Mouse (Mus musculus) intestine, embryonic 16.5 days (tissue): Measurements from ENCODE around the gene Fuz. TPM values are rescaled to one million over a fixed set of nuclear protein-coding genes. Genes with fewer than 3 reads are reported as not detected.
A peak's percentile ranks its signal among the peaks of the same experiment; 100 is the strongest.

Source experiments
- ATAC-seq: fragments of 200-750 bp; cut with Nextera tagmentation; 2 replicates; pipeline ENCODE4 v1.8.0; 2017; ENCODE audit warnings: moderate TSS enrichment, moderate library complexity
- H3K27ac ChIP-seq: fragments of 300-500 bp; sonication (generic); 2 replicates; pipeline ENCODE4 v1.5.1; 2014; ENCODE audit warnings: mild to moderate bottlenecking, low read length
- H3K27me3 ChIP-seq: fragments of 300-500 bp; sonication (generic); replicated peaks from 2 replicates; pipeline ENCODE4 v1.6.1; 2014; ENCODE audit warnings: low read length, control low read depth, mixed read lengths; ENCODE audit not compliant: control insufficient read depth, insufficient read depth
- H3K36me3 ChIP-seq: fragments of 300-500 bp; sonication (generic); 2 replicates; pipeline ENCODE4 v1.6.1; 2014; ENCODE audit warnings: low read length, control low read depth; ENCODE audit not compliant: control insufficient read depth, insufficient read depth
- H3K4me1 ChIP-seq: fragments of 300-500 bp; sonication (generic); 2 replicates; pipeline ENCODE4 v1.6.1; 2014; ENCODE audit warnings: low read length, control low read depth, mixed read lengths; ENCODE audit not compliant: control insufficient read depth, insufficient read depth
- H3K4me2 ChIP-seq: fragments of 300-500 bp; sonication (generic); 2 replicates; pipeline ENCODE4 v1.6.1; 2014; ENCODE audit warnings: low read depth, low read length, control low read depth
- H3K4me3 ChIP-seq: fragments of 300-500 bp; sonication (generic); 2 replicates; pipeline ENCODE4 v1.5.1; 2014; ENCODE audit warnings: mild to moderate bottlenecking, low read length
- H3K9ac ChIP-seq: fragments of 300-500 bp; sonication (generic); 2 replicates; pipeline ENCODE4 v1.6.1; 2014; ENCODE audit warnings: low read depth, low read length
- H3K9me3 ChIP-seq: fragments of 300-500 bp; sonication (generic); 2 replicates; pipeline ENCODE4 v1.6.1; 2016; ENCODE audit warnings: low read length, control low read depth; ENCODE audit not compliant: control insufficient read depth
- WGBS: fragments of 180-500 bp; shearing (Covaris S2); extraction: QIAGEN DNeasy Blood & Tissue Kit; methylation state at CpG from one replicate; pipeline ENCODE4 v1.1.7; 2014; 5-methylcytosine and 5-hydroxymethylcytosine counted together
- polyA plus RNA-seq: library from polyadenylated mRNA; unstranded; fragments of >200 nt; fragmentation: Nextera tagmentation; extraction: Ambion mirVana; gene quantifications from 2 replicates; pipeline ENCODE4 v1.2.1, GENCODE M21; 2015

Fuz gene
- polyA plus RNA-seq, 1 experiment from 2014 or later: 18.2 TPM

DNA sequence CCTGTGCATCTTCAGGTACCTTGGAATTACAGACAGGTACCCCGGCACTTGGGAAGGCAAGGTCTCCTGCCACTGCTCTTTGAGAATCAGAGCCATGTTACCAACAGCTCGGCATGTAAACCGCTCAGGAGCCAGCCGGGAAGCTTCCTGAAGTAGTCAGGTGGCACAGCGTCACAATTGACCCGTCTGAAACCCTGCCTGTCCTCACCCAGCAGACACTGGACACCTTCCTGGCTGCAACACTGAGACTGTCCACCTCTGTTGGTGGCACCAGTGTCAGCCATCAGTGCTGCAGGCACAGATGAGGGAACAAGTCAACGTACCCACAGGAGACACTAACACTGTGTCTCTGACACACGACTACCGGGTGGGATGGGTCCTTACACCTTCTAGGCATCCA lies 19.4 kb downstream of the Fuz start:
- ATAC-seq: no peak
- 91% methylated on average over 9 of the region's 9 CpGs for WGBS
- H3K36me3 ChIP-seq: peaks cover 6% of the 10 kb centered on the region; the same call in 1 of the 2 replicates
- peaks cover 7% of the 10 kb centered on the region; the same call in 1 of the 2 replicates for H3K4me1 ChIP-seq
- no peaks in the 10 kb centered on the region for H3K9me3 ChIP-seq
- H3K27ac ChIP-seq: no peak overlapping the region
- H3K4me3 ChIP-seq: no peak overlapping the region
- no peaks in the 10 kb centered on the region for H3K27me3 ChIP-seq
- no peak overlapping the region for H3K9ac ChIP-seq
- H3K4me2 ChIP-seq: no peak overlapping the region

DNA sequence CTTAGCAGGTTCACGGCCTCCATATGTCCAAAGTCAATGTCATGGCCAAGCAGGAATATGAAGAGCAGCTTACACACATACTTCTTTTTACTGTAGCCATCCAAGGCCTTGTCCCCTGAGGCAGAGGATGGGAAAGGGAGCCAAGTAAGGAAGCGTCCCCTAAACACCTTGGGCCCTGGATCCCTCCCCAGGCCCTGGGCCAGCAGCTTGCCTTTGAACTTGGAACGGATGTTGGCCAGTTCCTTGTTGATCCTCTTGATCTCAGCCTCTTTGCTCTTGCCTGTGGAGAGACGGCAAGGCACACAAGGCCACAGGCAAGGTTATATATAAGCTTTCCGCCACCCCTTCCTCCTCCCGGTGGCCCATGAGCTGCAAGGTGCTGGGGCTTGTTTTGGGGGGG lies 20.3 kb downstream of the Fuz start:
- Histone ChIP-seq H3K9me3 (no peaks in the 10 kb centered on the region), H3K27ac (no peak overlapping the region), H3K4me1 (peaks cover 7% of the 10 kb centered on the region; the same call in 1 of the 2 replicates), H3K27me3 (no peaks in the 10 kb centered on the region), H3K36me3 (peaks cover 6% of the 10 kb centered on the region; the same call in 1 of the 2 replicates), H3K4me2 (no peak overlapping the region), H3K9ac (no peak overlapping the region), H3K4me3 (no peak overlapping the region)
- no peak for ATAC-seq
- 90% methylated on average over 6 of the region's 6 CpGs for WGBS

DNA sequence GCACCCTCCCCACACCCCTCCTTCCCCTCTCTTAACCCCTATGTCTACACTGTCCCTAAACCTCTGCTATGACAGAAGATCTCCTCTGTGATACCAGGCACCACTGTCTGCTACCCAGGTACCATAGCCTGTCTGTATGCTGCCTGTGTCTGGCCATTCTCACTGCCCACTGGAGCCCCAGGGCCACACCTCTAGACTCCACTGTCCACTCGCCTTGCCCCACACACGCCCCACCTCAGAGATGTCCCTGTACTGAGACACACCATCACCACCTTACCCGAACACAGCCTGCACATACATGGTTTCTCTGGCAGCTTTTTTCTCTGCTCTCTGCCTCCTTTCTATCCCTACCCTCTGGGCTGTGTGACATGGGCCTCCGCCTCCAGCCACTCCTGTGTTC lies 21.0 kb downstream of the Fuz start:
- ATAC-seq: peak; percentile 38; the same call in 1 of the 2 replicates
- Histone ChIP-seq H3K4me2 (no peak overlapping the region), H3K4me3 (no peak overlapping the region), H3K27ac (no peak overlapping the region), H3K9me3 (no peaks in the 10 kb centered on the region), H3K36me3 (peaks cover 6% of the 10 kb centered on the region; the same call in 1 of the 2 replicates), H3K9ac (no peak overlapping the region), H3K27me3 (no peaks in the 10 kb centered on the region), H3K4me1 (peaks cover 7% of the 10 kb centered on the region; the same call in 1 of the 2 replicates)
- WGBS: 89% methylated on average over 4 of the region's 4 CpGs

DNA sequence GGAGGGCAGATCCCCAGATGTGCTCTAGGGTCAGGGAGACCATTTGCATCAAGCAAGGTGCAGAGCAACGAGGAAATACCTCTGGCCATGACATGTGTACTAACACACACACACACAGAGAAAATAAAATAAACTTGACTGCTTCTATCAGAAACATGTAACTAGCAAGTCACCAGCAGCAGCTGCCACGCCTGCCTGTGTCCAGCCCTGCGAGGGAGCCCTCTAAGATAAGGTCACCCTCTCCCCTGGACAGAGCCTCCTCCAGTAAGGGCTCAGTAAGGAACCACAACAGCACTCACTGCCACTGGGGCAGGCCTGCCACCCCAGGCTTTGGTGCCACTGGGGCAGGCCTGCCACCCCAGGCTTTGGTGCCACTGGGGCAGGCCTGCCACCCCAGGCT lies 22.3 kb downstream of the Fuz start:
- H3K27me3 ChIP-seq: no peaks in the 10 kb centered on the region
- H3K36me3 ChIP-seq: peaks cover 6% of the 10 kb centered on the region; the same call in 1 of the 2 replicates
- ATAC-seq: no peak
- 72% methylated on average over 3 of the region's 3 CpGs for WGBS
- H3K4me3 ChIP-seq: no peak overlapping the region
- H3K4me1 ChIP-seq: peaks cover 7% of the 10 kb centered on the region; the same call in 1 of the 2 replicates
- H3K9me3 ChIP-seq: no peaks in the 10 kb centered on the region
- no peak overlapping the region for H3K9ac ChIP-seq
- H3K4me2 ChIP-seq: no peak overlapping the region
- H3K27ac ChIP-seq: no peak overlapping the region

DNA sequence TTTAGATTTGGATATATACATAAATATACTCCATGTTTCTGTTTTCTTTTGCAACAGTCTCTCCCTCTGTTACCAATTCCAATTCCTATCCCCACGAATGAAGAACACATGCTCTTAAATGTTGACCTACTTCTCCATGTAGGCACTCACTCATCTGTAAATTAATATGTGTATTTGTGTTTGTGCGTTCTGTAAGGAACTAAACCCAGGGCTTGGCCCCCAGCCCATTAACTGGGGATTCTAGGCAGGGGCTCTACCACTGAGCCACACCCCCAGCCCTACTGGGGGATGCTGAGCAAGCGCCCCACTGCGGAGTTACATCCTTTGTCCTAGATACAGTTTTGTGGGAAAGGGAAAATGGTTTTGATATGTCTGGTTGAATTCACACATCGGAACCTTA lies 23.2 kb downstream of the Fuz start:
- Histone ChIP-seq H3K9me3 (no peaks in the 10 kb centered on the region), H3K4me1 (peaks cover 7% of the 10 kb centered on the region; the same call in 1 of the 2 replicates), H3K4me3 (no peak overlapping the region), H3K4me2 (no peak overlapping the region), H3K9ac (no peak overlapping the region), H3K27me3 (no peaks in the 10 kb centered on the region), H3K36me3 (peaks cover 6% of the 10 kb centered on the region; the same call in 1 of the 2 replicates), H3K27ac (no peak overlapping the region)
- no peak for ATAC-seq
- 88% methylated on average over 5 of the region's 5 CpGs for WGBS

DNA sequence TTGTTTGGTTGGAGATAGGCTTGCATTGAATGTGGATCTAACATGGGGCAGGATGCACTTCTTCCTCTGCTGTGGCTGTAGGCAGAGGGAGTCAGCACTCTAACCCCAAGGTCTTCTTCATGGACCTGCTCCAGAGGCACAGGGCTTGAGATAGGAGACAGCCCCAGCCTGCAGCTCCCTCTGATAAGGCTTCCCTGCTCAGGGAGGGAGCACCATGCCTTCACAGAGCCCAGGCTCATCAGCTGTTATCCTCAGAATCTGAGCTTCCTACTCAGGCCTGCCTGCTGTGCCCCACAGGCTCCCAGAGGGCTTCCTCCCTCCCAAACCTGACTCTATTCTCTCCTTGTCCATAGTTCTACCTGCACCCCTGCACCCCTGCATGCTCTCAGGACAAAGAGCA lies 26.7 kb downstream of the Fuz start:
- no peak for ATAC-seq
- H3K27ac ChIP-seq: no peak overlapping the region
- H3K36me3 ChIP-seq: no peaks in the 10 kb centered on the region
- no peak overlapping the region for H3K9ac ChIP-seq
- H3K27me3 ChIP-seq: no peaks in the 10 kb centered on the region
- peaks cover 5% of the 10 kb centered on the region for H3K4me1 ChIP-seq
- no peak overlapping the region for H3K4me2 ChIP-seq
- H3K9me3 ChIP-seq: no peaks in the 10 kb centered on the region
- H3K4me3 ChIP-seq: no peak overlapping the region

DNA sequence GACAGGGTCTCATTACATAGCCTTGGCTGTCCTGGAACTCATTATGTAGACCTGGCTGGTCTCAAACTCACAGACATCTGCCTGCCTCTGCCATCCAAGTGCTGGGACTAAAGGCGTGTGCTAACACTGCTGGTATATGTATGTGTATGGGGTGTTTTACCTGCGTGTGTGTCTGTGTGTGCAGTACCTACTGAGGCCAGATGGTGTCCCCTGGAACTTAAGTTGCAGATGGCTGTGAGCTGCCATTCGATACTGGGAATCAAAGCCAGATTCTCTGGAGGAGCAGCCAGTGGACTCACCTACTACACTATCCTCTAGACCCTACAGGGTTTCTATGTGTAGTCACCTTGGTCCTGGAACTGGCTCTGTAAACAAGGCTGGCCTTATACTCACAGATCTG lies 29.6 kb downstream of the Fuz start:
- no peaks in the 10 kb centered on the region for H3K9me3 ChIP-seq
- no peak overlapping the region for H3K4me3 ChIP-seq
- H3K27ac ChIP-seq: no peak overlapping the region
- WGBS: 66% methylated on average over 3 of the region's 3 CpGs
- no peak overlapping the region for H3K9ac ChIP-seq
- no peaks in the 10 kb centered on the region for H3K27me3 ChIP-seq
- no peaks in the 10 kb centered on the region for H3K36me3 ChIP-seq
- H3K4me2 ChIP-seq: no peak overlapping the region
- peaks cover 15% of the 10 kb centered on the region for H3K4me1 ChIP-seq
- no peak for ATAC-seq

DNA sequence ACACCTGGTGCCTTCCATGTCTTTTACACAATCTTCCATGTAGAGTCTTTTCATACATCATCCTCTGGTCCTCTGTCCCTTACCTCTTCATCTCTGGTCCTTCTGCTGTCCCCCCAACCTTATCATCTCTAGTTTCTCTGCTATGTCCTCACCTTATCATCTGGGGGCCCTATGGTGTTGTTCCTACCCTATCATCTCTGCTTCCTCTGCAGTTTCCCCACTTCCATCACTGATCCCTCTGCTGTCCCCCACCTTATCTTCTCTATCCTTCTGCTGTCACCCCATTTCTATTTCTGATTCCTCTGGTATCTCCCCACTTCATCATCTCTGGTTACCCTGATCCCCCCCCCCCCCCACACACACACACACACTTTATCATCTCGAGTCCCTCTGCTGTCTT lies 32.7 kb downstream of the Fuz start:
- no peak for ATAC-seq
- H3K4me3 ChIP-seq: peak overlapping the region; percentile 95
- H3K27me3 ChIP-seq: no peaks in the 10 kb centered on the region
- no peak overlapping the region for H3K27ac ChIP-seq
- peaks cover 16% of the 10 kb centered on the region for H3K4me1 ChIP-seq
- 4% methylated on average over 1 of the region's 1 CpGs for WGBS
- H3K4me2 ChIP-seq: peak overlapping the region; percentile 70
- no peaks in the 10 kb centered on the region for H3K9me3 ChIP-seq
- H3K9ac ChIP-seq: peak overlapping the region; percentile 95
- no peaks in the 10 kb centered on the region for H3K36me3 ChIP-seq

DNA sequence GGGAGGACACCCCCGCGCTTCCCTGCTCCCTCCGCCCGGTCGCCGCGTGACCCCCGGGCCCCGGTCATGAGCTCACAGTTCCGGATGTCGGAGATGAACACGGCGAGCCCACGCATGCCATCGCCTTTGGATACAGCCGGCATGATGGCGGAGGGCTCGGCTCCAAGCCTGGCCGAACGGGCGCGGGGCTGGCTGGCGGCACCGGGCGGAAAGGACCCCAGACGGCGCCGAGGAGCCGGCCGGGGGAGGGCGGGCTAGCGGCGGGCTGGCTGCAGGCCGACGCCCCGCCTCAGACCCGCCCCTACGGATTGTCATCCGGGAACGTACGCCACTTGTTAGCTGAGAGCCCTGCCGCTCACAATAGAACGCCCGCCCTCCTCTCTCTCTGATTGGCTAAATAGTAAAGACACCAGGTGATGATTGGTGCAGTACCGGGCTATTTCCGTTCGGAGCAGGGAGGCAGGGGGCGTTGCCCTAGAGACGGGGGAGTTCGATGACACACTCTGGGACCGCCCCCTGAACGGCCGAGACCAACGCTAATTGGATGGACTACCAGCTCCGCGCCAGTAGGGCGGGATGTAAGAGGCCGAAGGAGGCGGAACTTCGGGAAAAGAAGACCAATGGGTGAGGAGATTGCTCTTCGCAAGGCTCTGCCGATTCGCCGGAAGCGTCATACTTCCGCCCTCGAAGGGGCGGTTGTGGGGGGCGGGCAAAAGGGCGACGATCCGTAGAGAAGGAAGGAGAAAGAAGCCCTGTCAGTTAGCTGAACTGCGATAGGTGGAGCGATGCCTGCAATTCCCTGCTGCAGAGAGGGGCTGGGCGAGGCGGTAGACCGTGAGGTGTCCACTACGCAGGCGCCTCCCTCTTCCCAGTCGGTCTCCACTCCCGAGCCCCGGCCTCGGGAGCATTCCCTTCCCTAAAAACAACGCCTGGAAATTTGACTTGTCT lies 33.6 kb downstream of the Fuz start, which contains the start of gene Ap2a1:
Ap2a1 (minus strand) TSS at position 293 of the 948 bp plus-strand sequence.
- Histone ChIP-seq H3K4me3 (peak within 1 kb of the TSS; percentile 95), H3K9me3 (no peaks in the 10 kb centered on the region), H3K27me3 (no peaks in the 10 kb centered on the region), H3K27ac (peak within 1 kb of the TSS; percentile 87), H3K4me2 (peak within 1 kb of the TSS; percentile 73), H3K4me1 (peaks cover 16% of the 10 kb centered on the region), H3K9ac (peak within 1 kb of the TSS; percentile 95), H3K36me3 (no peaks in the 10 kb centered on the region)
- ATAC-seq: peak; percentile 99
- under 1% methylated on average over 84 of the region's 84 CpGs for WGBS
